Mouse (Mus musculus) E14TG2a.4 (cell line): ENCODE results near the gene Urb2.

Experiments
- CTCF ChIP-seq: conservative IDR thresholded peaks from 2 replicates; pipeline ENCODE4 v1.5.1; 2014; ENCODE audit warnings: low read length
- NANOG ChIP-seq: IDR thresholded peaks from 2 replicates; pipeline ENCODE4 v1.6.1; 2014; ENCODE audit warnings: borderline replicate concordance, low read length, mixed read lengths
- POU5F1 ChIP-seq: IDR thresholded peaks from 2 replicates; pipeline ENCODE4 v1.6.1; 2014; ENCODE audit warnings: low read length, borderline replicate concordance

GRCm38 (mm10) chr8:124044931-124045330 is 23.6 kb downstream of the Urb2 start:
- no peak for TF ChIP-seq CTCF
- no peak for TF ChIP-seq NANOG
- no peak for TF ChIP-seq POU5F1
